Mouse (Mus musculus): ENCODE measurements around the gene Echdc2. TPM values are rescaled to one million over a fixed set of nuclear protein-coding genes. Genes with fewer than 3 reads are reported as not detected.
"Not testable (repeated sequence)": the region's sequence is repeated elsewhere in the genome, so short reads cannot be mapped to it uniquely, and the experiment has no call there.

Echdc2 gene
- polyA plus RNA-seq, 1 experiment, result not detected

- WGBS, result 91% methylated on average over 3 of the region's 3 CpGs
- no peak for TF ChIP-seq POLR2A (IDR thresholded peaks at IDR 0.05; ENCODE audit: insufficient read depth, low read depth, low read length)
- no peak for TF ChIP-seq CTCF (IDR thresholded peaks at IDR 0.05; ENCODE audit: insufficient read depth, low read depth, low read length)
- Histone ChIP-seq H3K4me3 (ENCODE audit: insufficient read depth, low read depth, low read length) (no peak overlapping the region), H3K27ac (ENCODE audit: insufficient read depth, low read depth, low read length) (no peak overlapping the region), H3K4me1 (ENCODE audit: control insufficient read depth, insufficient read depth, low read length) (no peaks in the 10 kb centered on the region)
Observed at GRCm38 (mm10) chr4:108130452-108130851, 34.8 kb upstream of the Echdc2 start.

DNA sequence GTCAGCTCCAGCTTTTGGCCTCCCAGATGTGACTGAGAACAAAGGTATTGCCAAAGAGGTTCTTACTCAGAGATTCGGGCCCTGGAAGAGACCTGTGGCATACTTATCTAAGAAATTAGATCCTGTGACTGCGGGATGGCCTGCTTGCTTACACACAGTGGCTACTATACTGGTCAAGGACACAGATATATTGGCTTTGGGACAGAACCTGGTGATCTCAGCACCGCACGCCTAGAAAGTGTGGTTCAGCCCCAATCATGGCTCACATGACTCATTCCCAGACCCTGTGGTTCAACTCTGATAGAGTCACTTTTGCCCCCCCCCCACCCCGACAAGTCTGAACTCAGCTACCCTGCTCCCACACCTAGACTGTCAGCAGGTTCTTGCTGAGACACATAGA, 28.3 kb upstream of the Echdc2 start:
- WGBS, result 90% methylated on average over 5 of the region's 5 CpGs
- Histone ChIP-seq H3K4me3 (ENCODE audit: insufficient read depth, low read depth, low read length) (no peak overlapping the region), H3K4me1 (ENCODE audit: control insufficient read depth, insufficient read depth, low read length) (no peaks in the 10 kb centered on the region), H3K27ac (ENCODE audit: insufficient read depth, low read depth, low read length) (no peak overlapping the region)
- TF ChIP-seq POLR2A (IDR thresholded peaks at IDR 0.05; ENCODE audit: insufficient read depth, low read depth, low read length), result no peak
- TF ChIP-seq CTCF (IDR thresholded peaks at IDR 0.05; ENCODE audit: insufficient read depth, low read depth, low read length), result no peak

- WGBS, result 90% methylated on average over 2 of the region's 2 CpGs
- not testable (repeated sequence) for H3K27ac ChIP-seq (ENCODE audit: insufficient read depth, low read depth, low read length); H3K4me3 ChIP-seq (ENCODE audit: insufficient read depth, low read depth, low read length); H3K4me1 ChIP-seq (ENCODE audit: control insufficient read depth, insufficient read depth, low read length)
Observed at GRCm38 (mm10) chr4:108143178-108143577, 22.1 kb upstream of the Echdc2 start.

GRCm38 (mm10) chr4:108143778-108144177, 21.5 kb upstream of the Echdc2 start:
- no peak for TF ChIP-seq POLR2A (IDR thresholded peaks at IDR 0.05; ENCODE audit: insufficient read depth, low read depth, low read length)
- TF ChIP-seq CTCF (IDR thresholded peaks at IDR 0.05; ENCODE audit: insufficient read depth, low read depth, low read length), result no peak
- Histone ChIP-seq H3K4me3 (ENCODE audit: insufficient read depth, low read depth, low read length) (no peak overlapping the region), H3K27ac (ENCODE audit: insufficient read depth, low read depth, low read length) (no peak overlapping the region), H3K4me1 (ENCODE audit: control insufficient read depth, insufficient read depth, low read length) (no peaks in the 10 kb centered on the region)

DNA sequence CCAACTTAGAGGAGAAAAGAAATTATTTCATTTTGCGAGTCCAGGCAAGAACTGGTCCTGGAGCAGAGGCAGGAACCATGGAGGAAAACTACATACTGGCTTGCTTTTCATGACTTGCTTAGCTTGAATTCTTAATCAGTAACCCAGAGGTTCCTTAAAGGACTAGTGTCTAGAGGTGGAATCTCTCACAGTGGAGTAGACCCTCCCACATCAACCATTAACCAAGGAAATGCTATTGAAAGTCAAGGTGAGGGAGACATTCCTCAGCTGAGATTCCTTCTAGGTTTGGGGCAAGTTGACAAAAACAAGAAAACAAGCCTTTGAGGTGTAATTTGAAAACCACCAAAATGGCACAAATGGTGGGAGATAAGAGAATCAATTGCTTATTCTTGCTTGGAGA, 20.4 kb upstream of the Echdc2 start, which contains the start of gene Scp2:
Gene Scp2 (minus strand): TSS at position 119 of the 400 bp plus-strand sequence.
- 89% methylated on average over 1 of the region's 1 CpGs for WGBS
- TF ChIP-seq POLR2A (IDR thresholded peaks at IDR 0.05; ENCODE audit: insufficient read depth, low read depth, low read length) (no peak), CTCF (IDR thresholded peaks at IDR 0.05; ENCODE audit: insufficient read depth, low read depth, low read length) (no peak)
- no peaks in the 10 kb centered on the region for H3K4me1 ChIP-seq (ENCODE audit: control insufficient read depth, insufficient read depth, low read length)

GRCm38 (mm10) chr4:108145554-108145953, 19.7 kb upstream of the Echdc2 start:
- not testable (repeated sequence) for H3K4me1 ChIP-seq (ENCODE audit: control insufficient read depth, insufficient read depth, low read length); H3K27ac ChIP-seq (ENCODE audit: insufficient read depth, low read depth, low read length); H3K4me3 ChIP-seq (ENCODE audit: insufficient read depth, low read depth, low read length)
- 47% methylated on average over 3 of the region's 3 CpGs for WGBS

More for the DNA sequence above, 20.4 kb upstream of the Echdc2 start, which contains the start of gene Scp2:
- Histone ChIP-seq H3K4me3 (ENCODE audit: insufficient read depth, low read depth, low read length) (no peak within 1 kb of the TSS), H3K27ac (ENCODE audit: insufficient read depth, low read depth, low read length) (no peak within 1 kb of the TSS)

- H3K27ac ChIP-seq (ENCODE audit: insufficient read depth, low read depth, low read length); H3K4me1 ChIP-seq (ENCODE audit: control insufficient read depth, insufficient read depth, low read length); H3K4me3 ChIP-seq (ENCODE audit: insufficient read depth, low read depth, low read length): not testable (repeated sequence)
- 85% methylated on average over 1 of the region's 1 CpGs for WGBS
Observed at GRCm38 (mm10) chr4:108155141-108155540, 10.1 kb upstream of the Echdc2 start.

GRCm38 (mm10) chr4:108161936-108162335, 3.3 kb upstream of the Echdc2 start:
- TF ChIP-seq POLR2A (IDR thresholded peaks at IDR 0.05; ENCODE audit: insufficient read depth, low read depth, low read length) (no peak), CTCF (IDR thresholded peaks at IDR 0.05; ENCODE audit: insufficient read depth, low read depth, low read length) (no peak)
- no peak overlapping the region for H3K4me3 ChIP-seq (ENCODE audit: insufficient read depth, low read depth, low read length)
- H3K27ac ChIP-seq (ENCODE audit: insufficient read depth, low read depth, low read length), result no peak overlapping the region
- 91% methylated on average over 8 of the region's 8 CpGs for WGBS
- H3K4me1 ChIP-seq (ENCODE audit: control insufficient read depth, insufficient read depth, low read length), result peaks cover 8% of the 10 kb centered on the region

DNA sequence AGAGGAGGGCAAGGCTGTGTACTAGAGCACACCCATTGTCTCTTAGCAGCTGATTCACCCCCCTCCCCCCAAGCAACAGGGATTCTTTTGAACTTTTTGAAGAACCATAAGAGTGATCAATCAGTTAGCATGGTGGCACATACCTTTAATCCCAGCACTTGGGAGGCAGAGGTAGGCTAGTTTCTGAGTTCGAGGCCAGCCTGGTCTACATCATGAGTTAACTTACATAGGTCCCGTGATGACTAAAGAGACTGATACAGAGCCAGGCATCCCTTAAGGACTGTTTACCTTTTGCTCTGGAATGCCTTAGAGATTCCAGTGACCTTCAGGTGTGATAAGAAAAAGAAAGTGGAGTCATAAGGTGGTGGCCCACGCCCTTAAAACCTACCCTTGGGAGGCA, 1.9 kb upstream of the Echdc2 start:
- Histone ChIP-seq H3K4me3 (ENCODE audit: insufficient read depth, low read depth, low read length) (no peak overlapping the region), H3K4me1 (ENCODE audit: control insufficient read depth, insufficient read depth, low read length) (peaks cover 8% of the 10 kb centered on the region), H3K27ac (ENCODE audit: insufficient read depth, low read depth, low read length) (no peak overlapping the region)
- 92% methylated on average over 3 of the region's 3 CpGs for WGBS
- TF ChIP-seq POLR2A (IDR thresholded peaks at IDR 0.05; ENCODE audit: insufficient read depth, low read depth, low read length) (no peak), CTCF (IDR thresholded peaks at IDR 0.05; ENCODE audit: insufficient read depth, low read depth, low read length) (no peak)

- Histone ChIP-seq H3K4me1 (ENCODE audit: control insufficient read depth, insufficient read depth, low read length) (peaks cover 8% of the 10 kb centered on the region), H3K4me3 (ENCODE audit: insufficient read depth, low read depth, low read length) (no peak overlapping the region), H3K27ac (ENCODE audit: insufficient read depth, low read depth, low read length) (no peak overlapping the region)
- no peak for TF ChIP-seq POLR2A (IDR thresholded peaks at IDR 0.05; ENCODE audit: insufficient read depth, low read depth, low read length)
- no peak for TF ChIP-seq CTCF (IDR thresholded peaks at IDR 0.05; ENCODE audit: insufficient read depth, low read depth, low read length)
- 84% methylated on average over 4 of the region's 4 CpGs for WGBS
Observed at GRCm38 (mm10) chr4:108166874-108167273, 1.6 kb downstream of the Echdc2 start.
